Mouse (Mus musculus) heart, adult 11 months (tissue): Measurements from ENCODE around the gene Tbc1d7.

Source experiments
- DNase-seq: peaks from one replicate; pipeline ENCODE4 v3.0.0; 2022

The Tbc1d7 gene

DNA sequence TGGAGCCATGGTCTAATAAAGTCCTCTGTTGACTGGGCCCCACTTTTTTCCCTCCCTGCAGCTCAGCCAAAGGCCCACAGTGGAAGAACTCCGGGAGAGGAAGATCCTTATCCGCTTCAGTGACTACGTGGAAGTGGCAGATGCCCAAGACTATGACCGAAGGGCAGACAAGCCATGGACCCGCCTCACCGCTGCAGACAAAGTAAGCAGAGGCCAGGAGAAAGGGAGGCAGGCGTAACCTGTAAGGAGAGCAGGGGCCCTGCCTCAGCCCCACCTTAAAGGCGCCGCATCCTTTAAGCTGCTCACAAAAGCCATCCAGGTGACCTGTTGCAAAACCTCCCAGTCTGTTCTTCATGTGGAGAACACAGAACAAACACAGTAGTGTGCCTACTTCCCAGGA lies 38.4 kb downstream of the Tbc1d7 start:
- no peak for DNase-seq

DNA sequence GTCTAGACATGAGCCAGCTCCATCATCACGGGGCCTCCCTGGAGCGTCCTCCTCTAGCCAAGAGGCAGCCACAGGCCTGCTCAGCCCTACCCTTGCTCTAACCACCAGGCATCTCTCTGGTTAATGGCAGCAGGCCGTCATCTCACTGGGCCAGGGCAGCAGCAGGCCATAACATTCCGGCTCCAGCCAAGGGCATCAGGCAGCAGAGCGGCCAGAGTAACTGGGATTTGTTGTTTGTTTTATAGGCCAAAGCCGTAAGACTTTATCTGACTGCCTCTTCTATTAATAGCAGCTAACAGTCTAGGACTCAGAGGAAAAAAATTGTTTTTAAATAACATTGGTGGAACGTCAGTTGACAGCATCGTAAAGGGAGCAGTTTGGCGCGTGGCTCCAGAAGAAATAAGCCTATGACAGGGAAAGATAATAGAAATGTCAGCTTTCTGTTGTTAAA lies 39.5 kb downstream of the Tbc1d7 start:
- DNase-seq: peak; percentile 97

DNA sequence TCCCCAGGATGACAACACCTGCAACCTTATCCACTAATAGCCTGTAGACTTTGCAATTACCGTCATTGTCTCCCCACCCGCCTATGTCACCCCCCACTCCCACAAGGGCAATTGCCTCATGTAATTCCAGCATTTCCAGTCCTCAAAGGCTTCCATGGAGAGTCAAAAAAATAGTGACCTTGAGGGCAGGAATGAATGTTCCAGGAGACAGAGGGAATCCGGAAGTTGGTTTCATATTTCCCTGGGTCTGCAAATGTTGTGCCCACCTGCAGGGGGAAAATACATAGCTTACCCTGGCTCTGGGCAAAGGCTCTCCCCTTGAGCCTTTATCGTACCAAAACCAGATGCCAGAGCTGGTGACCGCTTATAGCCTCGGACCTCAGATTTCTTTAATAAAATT lies 41.1 kb downstream of the Tbc1d7 start:
- DNase-seq: no peak

DNA sequence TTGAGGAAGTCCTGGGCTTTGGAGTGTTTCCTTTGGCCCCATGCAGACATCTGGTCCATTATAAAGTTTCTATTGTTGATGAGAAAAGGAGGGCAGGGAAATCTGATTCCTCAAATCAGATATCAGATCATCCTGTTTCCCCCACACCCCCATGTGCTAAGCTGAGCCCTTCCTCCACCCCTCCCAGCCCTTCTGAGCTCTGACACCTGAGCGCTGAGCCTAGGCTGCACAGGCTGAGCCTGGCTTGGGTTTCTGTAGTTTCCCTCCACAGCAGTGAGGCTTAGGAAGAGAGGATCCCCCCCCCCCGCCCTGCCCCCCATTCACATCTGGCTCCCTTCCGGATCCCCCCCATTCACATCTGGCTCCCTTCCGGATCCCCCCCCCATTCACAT lies 46.6 kb downstream of the Tbc1d7 start:
- DNase-seq: no peak

DNA sequence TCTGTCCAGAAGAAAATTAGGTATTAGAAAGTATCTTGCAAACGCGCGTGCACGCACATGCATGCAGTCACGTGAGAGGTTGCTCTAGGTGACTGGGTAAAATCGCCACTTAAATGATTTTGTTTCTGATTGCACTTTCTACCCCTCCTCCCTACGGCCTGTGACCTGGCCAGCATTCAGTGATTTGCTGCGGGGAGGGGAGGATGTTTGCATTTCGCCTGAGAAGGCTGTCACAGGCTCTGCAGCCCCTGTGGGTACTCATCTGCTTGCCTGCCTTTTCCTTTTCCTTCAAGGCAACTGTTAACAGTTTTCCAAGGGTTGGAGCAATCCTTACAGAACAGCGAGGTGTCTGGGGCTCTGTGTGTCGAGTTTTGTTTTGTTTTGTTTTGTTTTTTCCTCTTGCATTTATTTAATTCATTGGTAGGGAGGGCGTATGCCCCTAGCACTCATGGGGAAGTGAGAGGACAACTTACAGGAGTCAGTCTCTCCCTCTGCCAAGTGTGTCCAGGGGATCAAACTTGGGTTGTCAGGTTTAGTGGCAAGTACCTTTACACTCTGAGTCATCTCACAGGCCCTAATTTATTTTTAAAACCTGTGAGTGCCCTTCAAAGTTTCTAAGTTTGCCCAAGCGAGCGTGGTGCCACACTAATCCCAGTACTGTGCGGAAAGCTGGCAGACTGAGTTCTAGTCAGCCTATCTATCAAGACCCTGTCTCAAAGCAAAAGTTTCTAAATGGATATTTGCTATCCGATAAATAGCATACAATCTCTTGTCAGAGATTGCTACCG lies 47.2 kb downstream of the Tbc1d7 start:
- peak; percentile 87 for DNase-seq

DNA sequence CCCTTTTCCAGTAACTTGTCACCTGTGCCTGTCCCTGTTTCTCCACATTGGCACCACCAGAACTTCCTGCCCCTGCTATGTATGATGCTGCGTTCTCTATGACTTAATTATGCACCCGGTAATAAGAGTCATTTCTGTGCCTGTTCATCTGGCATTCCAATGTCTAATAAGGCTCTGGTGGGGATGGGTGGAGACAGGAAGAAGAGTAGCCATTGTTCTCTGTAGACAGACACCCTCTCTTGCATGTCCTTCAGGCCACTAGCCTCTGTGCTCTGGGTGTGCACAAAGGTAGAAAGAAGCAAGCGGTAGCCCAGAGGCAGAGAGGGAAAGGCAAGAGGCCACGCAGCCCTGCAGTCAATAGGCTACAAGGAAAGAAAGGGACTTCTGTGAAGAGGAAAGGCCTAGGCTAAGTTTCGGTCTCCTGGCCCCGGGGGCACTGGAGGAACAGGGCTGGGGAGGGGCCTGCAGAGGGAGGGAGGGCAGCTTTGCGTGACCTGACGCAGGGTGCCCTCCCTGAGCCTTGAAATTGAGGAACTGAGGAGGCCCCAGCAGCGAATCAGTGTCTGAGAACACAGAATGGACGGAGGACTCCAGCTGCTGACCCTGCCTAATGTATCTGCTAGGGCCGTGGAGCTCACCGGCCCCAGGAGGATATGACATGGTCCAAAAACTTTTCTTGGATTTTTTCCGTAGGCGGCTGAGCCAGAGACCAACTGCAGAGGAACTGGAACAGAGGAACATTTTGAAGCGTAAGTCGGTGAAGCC lies 48.8 kb downstream of the Tbc1d7 start:
- peak; percentile 98 for DNase-seq

DNA sequence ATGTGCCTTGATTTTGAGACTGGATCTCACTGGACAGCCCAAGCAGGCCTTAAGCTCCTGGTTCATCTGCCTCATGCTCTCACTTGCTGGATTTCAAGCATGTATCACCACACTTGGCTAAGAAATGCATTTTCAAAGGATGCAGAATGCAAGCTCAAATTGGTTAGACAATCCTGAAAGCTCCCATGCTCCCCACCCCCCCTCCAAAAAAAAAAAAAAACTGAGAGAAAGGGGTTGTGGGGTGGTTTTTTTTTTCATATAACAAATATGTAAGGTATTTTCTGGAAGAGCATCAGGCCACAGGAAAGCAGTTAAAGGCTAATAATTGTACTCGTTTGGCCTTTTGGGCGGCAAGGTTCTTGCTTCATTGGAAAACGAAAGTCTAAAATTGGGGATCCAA lies 58.2 kb downstream of the Tbc1d7 start:
- no peak for DNase-seq

DNA sequence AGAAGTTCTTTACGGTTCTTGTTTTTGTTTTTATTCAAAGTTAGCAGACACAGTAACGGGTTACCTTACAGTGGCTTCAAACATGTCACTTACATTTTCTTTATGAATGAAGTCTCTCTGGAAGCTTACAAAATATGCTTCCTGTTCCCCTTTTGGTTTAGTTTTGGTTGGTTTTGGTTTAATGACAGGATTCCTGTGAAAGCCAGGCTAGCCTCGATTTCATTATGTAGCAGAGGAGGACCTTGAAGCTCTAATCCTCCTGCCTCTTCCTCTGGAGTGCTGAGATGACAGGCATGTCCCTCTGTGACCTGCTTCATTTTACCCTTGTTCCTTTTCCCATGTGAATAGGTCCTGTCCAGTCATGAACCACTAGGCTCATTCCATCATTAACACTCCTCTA lies 58.6 kb downstream of the Tbc1d7 start:
- DNase-seq: no peak

DNA sequence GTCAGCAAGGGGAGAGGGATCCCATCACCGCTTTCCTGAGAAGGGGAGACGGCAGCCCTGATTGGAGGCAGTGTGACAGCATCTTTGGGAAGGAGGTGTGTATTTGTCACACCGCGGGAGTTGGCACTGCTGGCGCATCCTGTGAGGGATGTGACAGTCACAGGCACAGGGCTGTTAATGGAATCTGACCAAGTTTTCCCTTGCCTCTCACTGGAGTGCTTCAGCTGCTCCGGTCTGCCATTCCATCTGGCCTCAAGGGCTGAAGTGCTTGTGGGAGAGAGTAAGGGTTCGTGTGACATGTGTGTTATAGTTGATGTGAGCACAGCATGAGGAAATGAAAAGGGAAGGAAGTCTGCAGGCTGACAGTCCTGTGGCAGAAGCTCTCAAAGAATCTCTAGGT lies 59.0 kb downstream of the Tbc1d7 start:
- DNase-seq: no peak

DNA sequence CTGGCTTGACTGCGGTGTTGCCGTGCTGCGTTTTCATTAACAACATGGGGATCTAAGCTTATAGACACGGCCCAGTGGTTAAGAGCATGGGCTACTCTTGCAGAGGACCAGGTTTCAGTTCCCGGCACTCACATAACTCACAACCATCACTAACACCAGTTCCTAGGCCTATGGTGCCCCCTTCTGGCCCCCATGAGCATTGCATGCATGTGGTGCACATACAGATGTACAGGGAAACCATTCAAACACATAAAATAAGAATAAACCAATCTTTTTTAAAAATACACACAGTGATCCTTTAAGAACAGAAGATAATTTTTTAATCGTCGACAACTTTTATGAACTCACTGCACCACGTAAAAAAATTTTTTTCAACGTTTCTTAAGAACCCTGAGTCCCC lies 66.8 kb downstream of the Tbc1d7 start:
- no peak for DNase-seq

DNA sequence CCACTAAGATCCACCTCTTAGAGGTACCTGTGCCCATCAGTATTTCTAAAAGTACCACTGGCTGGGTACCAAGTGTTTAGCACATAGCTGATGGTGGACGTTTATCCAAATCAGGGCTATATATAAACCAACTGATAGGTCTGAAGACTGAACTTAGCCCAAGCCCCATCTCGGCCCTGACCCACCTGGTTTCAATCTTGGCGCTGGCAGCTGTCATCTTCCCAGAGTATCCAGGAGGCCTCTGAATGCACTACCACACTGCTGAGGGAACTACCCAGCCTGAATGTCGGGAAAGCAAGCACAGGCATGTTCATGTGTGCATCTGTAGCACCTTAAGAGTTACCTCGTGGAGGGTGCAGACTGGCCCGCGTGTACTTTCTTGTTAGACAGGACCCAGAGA lies 68.4 kb downstream of the Tbc1d7 start:
- no peak for DNase-seq
